Mouse (Mus musculus) liver (tissue): ENCODE data around the gene Bnip3.

ENCODE experiments used
- DNase-seq: peaks from one replicate; pipeline ENCODE4 v3.0.0-alpha.2; 2020; ENCODE audit warnings: mixed read lengths

The Bnip3 gene

GRCm38 (mm10) chr7:138843421-138843820 is 65.9 kb downstream of the Bnip3 start:
- DNase-seq = no peak

- no peak for DNase-seq
Observed at GRCm38 (mm10) chr7:138841436-138842151, 67.7 kb downstream of the Bnip3 start.
